Mouse (Mus musculus): ENCODE results near the gene Fam189a1. TPM values are rescaled to one million over a fixed set of nuclear protein-coding genes. Genes with fewer than 3 reads are reported as not detected.

The Fam189a1 gene
- polyA plus RNA-seq, 1 experiment = 17.1 TPM

DNA sequence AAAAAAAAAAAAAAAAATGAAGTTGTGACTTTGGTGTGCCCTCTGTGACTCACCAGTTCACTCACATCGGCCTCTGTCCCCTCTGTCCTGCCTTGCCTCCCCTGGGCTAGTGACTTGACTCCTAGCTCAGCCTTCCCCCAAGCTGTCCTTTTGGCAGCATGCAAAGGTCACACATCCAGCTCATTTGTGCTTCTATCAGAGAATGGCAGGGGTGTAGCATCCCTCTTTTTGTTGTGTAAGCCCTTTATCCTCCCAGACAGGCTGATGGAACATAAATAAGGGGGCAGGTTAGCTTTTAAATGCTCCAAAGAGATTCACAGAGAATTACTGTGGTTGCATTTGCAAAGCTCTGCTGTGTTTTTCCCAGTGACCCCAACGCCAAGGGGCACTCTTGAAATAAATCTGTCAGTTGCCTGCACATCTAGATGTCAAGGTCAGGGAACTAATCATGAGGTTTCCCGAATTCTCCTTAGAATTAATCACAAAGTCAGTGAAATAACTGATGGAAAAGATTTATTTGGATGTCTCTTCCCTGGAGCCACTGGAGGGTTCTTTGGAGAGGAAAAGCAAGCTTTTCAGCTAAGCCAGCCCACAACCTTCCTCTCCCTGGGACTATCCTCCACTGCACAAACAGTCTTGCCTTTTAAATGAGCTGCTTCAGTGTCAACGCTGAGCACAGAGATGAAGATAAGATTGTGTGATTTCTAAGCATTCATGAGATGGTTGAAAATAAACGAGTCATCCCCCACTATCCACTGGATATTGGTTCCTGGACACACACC, 326.0 kb downstream of the Fam189a1 start:
- TF ChIP-seq CTCF (IDR thresholded peaks at IDR 0.05; ENCODE audit: borderline replicate concordance, insufficient read depth, low read depth, low read length) (no peak), POLR2A (IDR thresholded peaks at IDR 0.05; ENCODE audit: borderline replicate concordance, insufficient read depth, low read length) (no peak)
- H3K27ac ChIP-seq (ENCODE audit: insufficient read depth, low read length) = no peak overlapping the region
- no peaks in the 10 kb centered on the region for H3K27me3 ChIP-seq (ENCODE audit: control insufficient read depth, insufficient read depth, low read length)
- no peaks in the 10 kb centered on the region for H3K4me1 ChIP-seq (ENCODE audit: control insufficient read depth, insufficient read depth, low read length)
- whole genome bisulfite sequencing = 53% methylated on average over 5 of the region's 5 CpGs
- H3K4me3 ChIP-seq (replicated peaks; ENCODE audit: insufficient read depth, low read depth, low read length) = no peak overlapping the region
- DNase-seq = no peak

DNA sequence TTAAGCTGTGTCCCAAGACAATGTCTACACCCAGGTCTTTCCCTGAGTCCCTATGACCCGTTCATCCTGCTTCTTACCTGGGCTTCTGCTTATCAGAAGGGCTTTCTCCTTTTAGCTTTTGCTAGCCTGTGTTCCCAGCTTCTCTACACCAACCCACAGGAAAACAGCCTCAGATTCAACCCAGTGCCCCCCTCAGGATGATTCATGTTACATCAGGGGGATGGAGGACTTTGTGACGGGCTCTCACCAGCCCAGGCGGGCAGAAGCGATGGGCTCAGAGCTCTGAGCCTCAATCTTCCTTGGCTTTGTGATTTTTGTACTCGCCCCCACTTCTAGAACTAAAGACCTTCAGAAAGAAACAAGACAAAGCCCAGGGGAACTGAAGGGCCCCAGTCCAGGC, 335.3 kb downstream of the Fam189a1 start:
- no peak for DNase-seq
- Histone ChIP-seq H3K27me3 (ENCODE audit: control insufficient read depth, insufficient read depth, low read length) (no peaks in the 10 kb centered on the region), H3K27ac (ENCODE audit: insufficient read depth, low read length) (no peak overlapping the region), H3K4me1 (ENCODE audit: control insufficient read depth, insufficient read depth, low read length) (no peaks in the 10 kb centered on the region), H3K4me3 (replicated peaks; ENCODE audit: insufficient read depth, low read depth, low read length) (no peak overlapping the region)
- WGBS = 91% methylated on average over 5 of the region's 5 CpGs
- TF ChIP-seq POLR2A (IDR thresholded peaks at IDR 0.05; ENCODE audit: borderline replicate concordance, insufficient read depth, low read length) = no peak
- no peak for TF ChIP-seq CTCF (IDR thresholded peaks at IDR 0.05; ENCODE audit: borderline replicate concordance, insufficient read depth, low read depth, low read length)

- no peak overlapping the region for H3K27ac ChIP-seq (ENCODE audit: insufficient read depth, low read length)
- no peak for TF ChIP-seq CTCF (IDR thresholded peaks at IDR 0.05; ENCODE audit: borderline replicate concordance, insufficient read depth, low read depth, low read length)
- no peak for TF ChIP-seq POLR2A (IDR thresholded peaks at IDR 0.05; ENCODE audit: borderline replicate concordance, insufficient read depth, low read length)
- no peaks in the 10 kb centered on the region for H3K4me1 ChIP-seq (ENCODE audit: control insufficient read depth, insufficient read depth, low read length)
- no peak for DNase-seq
- no peaks in the 10 kb centered on the region for H3K27me3 ChIP-seq (ENCODE audit: control insufficient read depth, insufficient read depth, low read length)
- 85% methylated on average over 9 of the region's 9 CpGs for WGBS
- H3K4me3 ChIP-seq (replicated peaks; ENCODE audit: insufficient read depth, low read depth, low read length) = no peak overlapping the region
Measured at GRCm38 (mm10) chr7:64819683-64820082, 336.7 kb downstream of the Fam189a1 start.

GRCm38 (mm10) chr7:64808876-64809275, 347.5 kb downstream of the Fam189a1 start:
- WGBS = 43% methylated on average over 6 of the region's 6 CpGs
- TF ChIP-seq POLR2A (IDR thresholded peaks at IDR 0.05; ENCODE audit: borderline replicate concordance, insufficient read depth, low read length) (no peak), CTCF (IDR thresholded peaks at IDR 0.05; ENCODE audit: borderline replicate concordance, insufficient read depth, low read depth, low read length) (no peak)
- DNase-seq = no peak
- no peaks in the 10 kb centered on the region for H3K27me3 ChIP-seq (ENCODE audit: control insufficient read depth, insufficient read depth, low read length)
- no peak overlapping the region for H3K27ac ChIP-seq (ENCODE audit: insufficient read depth, low read length)
- H3K4me3 ChIP-seq (replicated peaks; ENCODE audit: insufficient read depth, low read depth, low read length) = no peak overlapping the region
- H3K4me1 ChIP-seq (ENCODE audit: control insufficient read depth, insufficient read depth, low read length) = no peaks in the 10 kb centered on the region

DNA sequence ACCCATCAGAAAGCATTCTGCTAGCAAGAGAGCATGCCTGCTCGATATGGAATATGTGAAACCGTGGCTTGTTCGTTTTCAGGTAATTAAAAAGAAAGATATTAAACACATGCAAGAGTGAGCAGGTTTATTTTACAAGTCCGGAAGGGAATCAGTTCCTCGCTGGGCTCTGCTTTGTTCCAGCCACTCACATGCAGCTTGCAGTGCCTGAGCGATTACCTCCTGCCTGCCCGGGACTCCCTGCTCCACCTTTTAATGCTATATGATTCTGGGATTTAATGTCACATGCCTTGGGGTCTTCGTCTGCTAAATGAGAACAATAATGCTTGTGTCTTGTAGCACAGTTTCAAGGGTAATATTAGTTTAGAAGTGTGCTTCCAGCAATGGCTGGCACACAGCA, 351.3 kb downstream of the Fam189a1 start:
- WGBS = 77% methylated on average over 8 of the region's 8 CpGs
- no peaks in the 10 kb centered on the region for H3K4me1 ChIP-seq (ENCODE audit: control insufficient read depth, insufficient read depth, low read length)
- no peak for TF ChIP-seq POLR2A (IDR thresholded peaks at IDR 0.05; ENCODE audit: borderline replicate concordance, insufficient read depth, low read length)
- no peak for TF ChIP-seq CTCF (IDR thresholded peaks at IDR 0.05; ENCODE audit: borderline replicate concordance, insufficient read depth, low read depth, low read length)
- H3K27me3 ChIP-seq (ENCODE audit: control insufficient read depth, insufficient read depth, low read length) = no peaks in the 10 kb centered on the region
- no peak overlapping the region for H3K27ac ChIP-seq (ENCODE audit: insufficient read depth, low read length)
- no peak for DNase-seq
- no peak overlapping the region for H3K4me3 ChIP-seq (replicated peaks; ENCODE audit: insufficient read depth, low read depth, low read length)

- H3K4me1 ChIP-seq (ENCODE audit: control insufficient read depth, insufficient read depth, low read length) = peaks cover 4% of the 10 kb centered on the region
- WGBS = 79% methylated on average over 6 of the region's 6 CpGs
- no peaks in the 10 kb centered on the region for H3K27me3 ChIP-seq (ENCODE audit: control insufficient read depth, insufficient read depth, low read length)
- no peak overlapping the region for H3K4me3 ChIP-seq (replicated peaks; ENCODE audit: insufficient read depth, low read depth, low read length)
- TF ChIP-seq CTCF (IDR thresholded peaks at IDR 0.05; ENCODE audit: borderline replicate concordance, insufficient read depth, low read depth, low read length) (no peak), POLR2A (IDR thresholded peaks at IDR 0.05; ENCODE audit: borderline replicate concordance, insufficient read depth, low read length) (no peak)
- no peak overlapping the region for H3K27ac ChIP-seq (ENCODE audit: insufficient read depth, low read length)
- DNase-seq = no peak
Measured at GRCm38 (mm10) chr7:64795554-64795953, 360.8 kb downstream of the Fam189a1 start.

DNA sequence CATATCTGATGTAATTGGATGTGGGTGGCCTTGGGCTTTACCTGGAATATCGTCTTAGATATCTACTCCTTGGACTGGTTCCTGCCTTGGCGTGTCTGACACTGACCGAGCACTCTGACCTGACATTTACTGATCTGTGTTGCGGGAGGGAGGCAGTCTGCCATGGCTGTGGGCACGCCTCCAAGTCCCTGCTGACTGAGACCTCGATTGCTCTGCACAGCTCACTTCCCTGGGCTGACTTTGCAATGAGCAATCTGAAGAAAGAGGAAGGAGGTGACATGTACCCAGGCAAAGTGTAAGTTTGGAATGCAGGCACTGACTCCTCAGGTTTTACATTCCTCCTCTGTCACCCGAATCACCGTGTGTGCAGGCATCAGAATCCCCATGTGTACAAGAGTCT, 364.3 kb downstream of the Fam189a1 start:
- DNase-seq = peak; percentile 57 to 58
- Histone ChIP-seq H3K27ac (ENCODE audit: insufficient read depth, low read length) (no peak overlapping the region), H3K4me1 (ENCODE audit: control insufficient read depth, insufficient read depth, low read length) (peaks cover 4% of the 10 kb centered on the region), H3K27me3 (ENCODE audit: control insufficient read depth, insufficient read depth, low read length) (no peaks in the 10 kb centered on the region), H3K4me3 (replicated peaks; ENCODE audit: insufficient read depth, low read depth, low read length) (no peak overlapping the region)
- TF ChIP-seq CTCF (IDR thresholded peaks at IDR 0.05; ENCODE audit: borderline replicate concordance, insufficient read depth, low read depth, low read length) (no peak), POLR2A (IDR thresholded peaks at IDR 0.05; ENCODE audit: borderline replicate concordance, insufficient read depth, low read length) (no peak)
- 10% methylated on average over 8 of the region's 8 CpGs for WGBS

DNA sequence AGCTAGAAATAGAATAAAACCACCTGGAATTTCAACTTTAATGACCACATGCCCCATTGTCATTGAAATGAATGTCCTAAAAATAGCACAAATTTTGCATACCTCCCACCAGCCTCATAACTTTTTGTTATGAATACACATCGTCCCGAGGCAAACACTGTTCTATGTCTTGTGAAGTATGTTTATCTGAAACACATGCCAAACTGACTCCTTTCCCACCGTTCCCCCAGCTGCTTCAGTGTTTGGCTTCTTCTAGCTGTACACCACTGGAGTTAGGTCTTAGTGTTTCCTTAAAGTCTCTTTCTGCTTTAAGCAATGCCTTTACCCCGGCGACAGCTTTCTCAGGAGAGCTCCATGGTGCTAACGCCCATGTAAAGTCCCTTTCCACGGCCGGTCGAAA, 365.2 kb downstream of the Fam189a1 start:
- WGBS = 47% methylated on average over 9 of the region's 9 CpGs
- no peak for DNase-seq
- Histone ChIP-seq H3K27ac (ENCODE audit: insufficient read depth, low read length) (no peak overlapping the region), H3K27me3 (ENCODE audit: control insufficient read depth, insufficient read depth, low read length) (no peaks in the 10 kb centered on the region), H3K4me3 (replicated peaks; ENCODE audit: insufficient read depth, low read depth, low read length) (no peak overlapping the region), H3K4me1 (ENCODE audit: control insufficient read depth, insufficient read depth, low read length) (peaks cover 4% of the 10 kb centered on the region)
- TF ChIP-seq CTCF (IDR thresholded peaks at IDR 0.05; ENCODE audit: borderline replicate concordance, insufficient read depth, low read depth, low read length) (no peak), POLR2A (IDR thresholded peaks at IDR 0.05; ENCODE audit: borderline replicate concordance, insufficient read depth, low read length) (no peak)
